Mouse (Mus musculus) intestine, embryonic 14.5 days (tissue): ENCODE data around the gene Nfatc2. TPM values are rescaled to one million over a fixed set of nuclear protein-coding genes. Genes with fewer than 3 reads are reported as not detected.
A peak's percentile ranks its signal among the peaks of the same experiment; 100 is the strongest.

Experiments
- ATAC-seq: fragments of 200-750 bp; cut with Nextera tagmentation; replicated peaks from 2 replicates; pipeline ENCODE4 v1.8.0; 2017; ENCODE audit warnings: low read depth, moderate number of reproducible peaks, moderate TSS enrichment, moderate library complexity; ENCODE audit not compliant: low FRiP score, low TSS enrichment
- DNase-seq: peaks from one replicate; pipeline ENCODE4 v3.0.0-alpha.2; 2018; ENCODE audit warnings: low spot score
- H3K27ac ChIP-seq: fragments of 300-500 bp; sonication (generic); 2 replicates; pipeline ENCODE4 v1.5.1; 2014; ENCODE audit warnings: low read depth, mild to moderate bottlenecking, control low read depth
- H3K27me3 ChIP-seq: fragments of 300-500 bp; sonication (generic); replicated peaks from 2 replicates; pipeline ENCODE4 v1.6.1; 2014; ENCODE audit warnings: low read length, control low read depth; ENCODE audit not compliant: control insufficient read depth, insufficient read depth
- H3K36me3 ChIP-seq: fragments of 300-500 bp; sonication (generic); 2 replicates; pipeline ENCODE4 v1.6.1; 2014; ENCODE audit warnings: low read length, control low read depth; ENCODE audit not compliant: control insufficient read depth, insufficient read depth
- H3K4me1 ChIP-seq: fragments of 300-500 bp; sonication (generic); replicated peaks from 2 replicates; pipeline ENCODE4 v1.6.1; 2014; ENCODE audit warnings: low read length, control low read depth, mixed read lengths; ENCODE audit not compliant: control insufficient read depth, insufficient read depth
- H3K4me2 ChIP-seq: fragments of 300-500 bp; sonication (generic); 2 replicates; pipeline ENCODE4 v1.6.1; 2014; ENCODE audit warnings: low read length
- H3K4me3 ChIP-seq: fragments of 300-500 bp; sonication (generic); 2 replicates; pipeline ENCODE4 v1.5.1; 2014; ENCODE audit warnings: low read depth, low read length, control low read depth, mixed read lengths
- H3K9ac ChIP-seq: fragments of 300-500 bp; sonication (generic); 2 replicates; pipeline ENCODE4 v1.6.1; 2014; ENCODE audit warnings: mild to moderate bottlenecking, low read length
- H3K9me3 ChIP-seq: fragments of 300-500 bp; sonication (generic); 2 replicates; pipeline ENCODE4 v1.6.1; 2016; ENCODE audit warnings: low read length, control low read depth; ENCODE audit not compliant: control insufficient read depth
- WGBS: fragments of 180-500 bp; shearing (Covaris S2); extraction: QIAGEN DNeasy Blood & Tissue Kit; methylation state at CpG from one replicate; pipeline ENCODE4 v1.1.7; 2014; 5-methylcytosine and 5-hydroxymethylcytosine counted together
- polyA plus RNA-seq: library from polyadenylated mRNA; unstranded; fragments of >200 nt; fragmentation: Nextera tagmentation; extraction: Ambion mirVana; gene quantifications from 2 replicates; pipeline ENCODE4 v1.2.1, GENCODE M21; 2014

Gene Nfatc2
- polyA plus RNA-seq, 1 experiment from 2014 or later: 2.3 TPM

DNA sequence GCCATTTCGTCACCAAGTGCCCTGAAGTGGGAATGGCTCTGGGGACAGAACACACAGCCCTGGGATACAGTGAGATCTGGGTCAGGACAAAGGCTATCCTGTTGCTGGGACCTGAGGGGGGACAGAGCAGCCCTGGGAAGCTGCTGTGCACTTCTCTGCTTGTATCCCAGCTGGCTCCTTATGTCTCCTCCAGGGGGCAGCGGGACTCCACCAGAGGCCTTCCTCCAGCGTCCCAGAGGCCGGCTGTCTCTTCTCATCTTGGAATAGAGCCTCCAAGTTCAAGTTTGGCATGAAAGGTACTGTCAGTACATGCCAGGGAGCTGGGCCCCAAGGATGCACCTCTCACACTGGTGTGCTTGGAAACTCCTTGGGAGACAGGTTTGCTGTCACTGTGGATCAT is 132.4 kb downstream of the Nfatc2 start:
- no peak overlapping the region for H3K4me3 ChIP-seq
- DNase-seq: peak; percentile 90
- WGBS: 8% methylated on average over 4 of the region's 4 CpGs
- no peaks in the 10 kb centered on the region for H3K36me3 ChIP-seq
- H3K27ac ChIP-seq: no peak overlapping the region
- H3K4me2 ChIP-seq: no peak overlapping the region
- no peaks in the 10 kb centered on the region for H3K27me3 ChIP-seq
- H3K9ac ChIP-seq: no peak overlapping the region
- no peaks in the 10 kb centered on the region for H3K9me3 ChIP-seq
- peaks cover 3% of the 10 kb centered on the region; the same call in 1 of the 2 replicates for H3K4me1 ChIP-seq
- ATAC-seq: no peak

DNA sequence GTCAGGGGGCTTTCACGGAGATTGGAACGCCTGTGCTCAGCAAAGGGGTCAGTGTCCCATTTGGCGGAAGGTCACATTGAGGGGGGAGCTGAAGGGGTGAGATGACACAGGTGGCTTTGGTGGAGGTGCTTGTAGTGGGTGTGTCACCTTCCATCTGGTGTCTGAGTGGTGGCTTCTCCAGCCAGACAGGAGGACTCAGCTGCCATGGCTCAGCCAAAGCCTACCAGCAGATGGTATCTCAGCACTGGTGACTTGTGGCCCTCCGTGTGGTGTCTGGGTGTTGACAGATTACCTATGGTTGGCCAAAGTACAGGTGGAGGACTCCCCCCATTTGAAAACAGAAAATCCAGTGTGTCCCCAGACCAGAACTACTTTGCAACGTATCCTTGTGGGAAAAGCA is 134.3 kb downstream of the Nfatc2 start:
- Histone ChIP-seq H3K9ac (no peak overlapping the region), H3K4me2 (no peak overlapping the region), H3K9me3 (no peaks in the 10 kb centered on the region), H3K36me3 (no peaks in the 10 kb centered on the region), H3K27me3 (no peaks in the 10 kb centered on the region), H3K4me1 (no peaks in the 10 kb centered on the region; the same call in 1 of the 2 replicates), H3K4me3 (no peak overlapping the region), H3K27ac (no peak overlapping the region)
- 78% methylated on average over 5 of the region's 5 CpGs for WGBS
- no peak for DNase-seq
- no peak for ATAC-seq

- Histone ChIP-seq H3K4me3 (no peak overlapping the region), H3K4me1 (no peaks in the 10 kb centered on the region; the same call in 1 of the 2 replicates), H3K27ac (no peak overlapping the region), H3K9me3 (no peaks in the 10 kb centered on the region), H3K9ac (no peak overlapping the region), H3K27me3 (no peaks in the 10 kb centered on the region), H3K36me3 (no peaks in the 10 kb centered on the region), H3K4me2 (no peak overlapping the region)
- ATAC-seq (no peak), DNase-seq (no peak)
- 60% methylated on average over 9 of the region's 9 CpGs for WGBS
Observed at GRCm38 (mm10) chr2:168466066-168466465, 135.4 kb downstream of the Nfatc2 start.

DNA sequence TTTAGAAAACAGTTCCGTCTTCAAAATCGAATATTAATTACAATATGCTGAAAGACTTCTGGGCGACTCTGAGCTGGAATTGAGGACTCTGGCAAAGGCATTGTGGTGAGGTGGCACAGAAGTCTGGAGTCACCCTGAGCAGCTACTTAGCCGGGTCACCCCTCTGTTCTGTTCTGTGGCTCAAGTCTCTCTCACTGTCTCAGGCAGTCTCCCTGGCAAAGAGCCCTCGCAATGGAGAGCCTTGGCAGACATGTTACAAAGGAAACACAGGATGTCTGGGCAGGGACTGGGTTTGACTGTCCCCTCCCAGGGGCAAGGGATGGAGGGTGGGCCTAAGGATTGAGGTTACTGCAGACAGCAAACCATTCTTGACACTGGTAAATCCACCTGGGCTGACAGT is 135.8 kb downstream of the Nfatc2 start:
- 75% methylated on average over 5 of the region's 5 CpGs for WGBS
- no peak for ATAC-seq
- H3K36me3 ChIP-seq: no peaks in the 10 kb centered on the region

GRCm38 (mm10) chr2:168461865-168462264 is 139.6 kb downstream of the Nfatc2 start:
- 69% methylated on average over 9 of the region's 9 CpGs for WGBS
- DNase-seq (no peak), ATAC-seq (no peak)
- Histone ChIP-seq H3K36me3 (no peaks in the 10 kb centered on the region), H3K27me3 (no peaks in the 10 kb centered on the region), H3K4me1 (no peaks in the 10 kb centered on the region), H3K4me3 (no peak overlapping the region), H3K27ac (no peak overlapping the region), H3K9ac (no peak overlapping the region), H3K9me3 (no peaks in the 10 kb centered on the region), H3K4me2 (no peak overlapping the region)

More for the DNA sequence above, 135.8 kb downstream of the Nfatc2 start:
- no peak overlapping the region for H3K9ac ChIP-seq
- H3K27me3 ChIP-seq: no peaks in the 10 kb centered on the region
- no peak for DNase-seq
- H3K4me1 ChIP-seq: no peaks in the 10 kb centered on the region; the same call in 1 of the 2 replicates
- H3K4me3 ChIP-seq: no peak overlapping the region
- H3K4me2 ChIP-seq: no peak overlapping the region
- H3K9me3 ChIP-seq: no peaks in the 10 kb centered on the region
- no peak overlapping the region for H3K27ac ChIP-seq

GRCm38 (mm10) chr2:168459627-168460026 is 141.8 kb downstream of the Nfatc2 start:
- WGBS: 73% methylated on average over 5 of the region's 5 CpGs
- H3K4me3 ChIP-seq: no peak overlapping the region
- no peak for DNase-seq

GRCm38 (mm10) chr2:168458583-168458982 is 142.9 kb downstream of the Nfatc2 start:
- ATAC-seq (no peak), DNase-seq (no peak)
- no peaks in the 10 kb centered on the region for H3K9me3 ChIP-seq
- H3K4me2 ChIP-seq: no peak overlapping the region
- no peak overlapping the region for H3K4me3 ChIP-seq
- no peak overlapping the region for H3K9ac ChIP-seq
- H3K27ac ChIP-seq: no peak overlapping the region
- no peaks in the 10 kb centered on the region for H3K36me3 ChIP-seq
- 74% methylated on average over 9 of the region's 9 CpGs for WGBS
- no peaks in the 10 kb centered on the region for H3K4me1 ChIP-seq
- no peaks in the 10 kb centered on the region for H3K27me3 ChIP-seq

More at GRCm38 (mm10) chr2:168459627-168460026, 141.8 kb downstream of the Nfatc2 start:
- Histone ChIP-seq H3K36me3 (no peaks in the 10 kb centered on the region), H3K27me3 (no peaks in the 10 kb centered on the region), H3K4me2 (no peak overlapping the region), H3K27ac (no peak overlapping the region), H3K9me3 (no peaks in the 10 kb centered on the region), H3K4me1 (no peaks in the 10 kb centered on the region), H3K9ac (no peak overlapping the region)
- no peak for ATAC-seq

- Histone ChIP-seq H3K4me3 (no peak overlapping the region), H3K4me1 (peaks cover 14% of the 10 kb centered on the region), H3K4me2 (no peak overlapping the region), H3K9ac (no peak overlapping the region), H3K27ac (no peak overlapping the region), H3K9me3 (no peaks in the 10 kb centered on the region), H3K36me3 (no peaks in the 10 kb centered on the region), H3K27me3 (no peaks in the 10 kb centered on the region)
- ATAC-seq: no peak
- WGBS: 57% methylated on average over 30 of the region's 30 CpGs
- DNase-seq: no peak
Observed at GRCm38 (mm10) chr2:168451714-168452708, 149.4 kb downstream of the Nfatc2 start.
